Comparison of ENCODE assay signal across 7 mouse cellular contexts in genomic region chr4:40874151-40874600, GRCm38 (mm10). TPM values are rescaled to one million over a fixed set of nuclear protein-coding genes. Genes with fewer than 3 reads are reported as not detected.
DNase-seq lines count a peak whose midpoint lies in the region; ATAC-seq lines count a peak whose summit lies in the region.

No protein-coding gene starts in this region.

- no peaks in the 10 kb centered on the region for H3K9me3 ChIP-seq in midbrain, embryonic 15.5 days
- H3K9me3 ChIP-seq in midbrain, embryonic 10.5 days (replicated peaks): no peaks in the 10 kb centered on the region
- H3K9me3 ChIP-seq in embryonic facial prominence, embryonic 14.5 days (ENCODE audit: control insufficient read depth, low read length): no peaks in the 10 kb centered on the region
- H3K9me3 ChIP-seq in heart, embryonic 16.5 days (replicated peaks; ENCODE audit: control insufficient read depth, low read length): no peaks in the 10 kb centered on the region

- 56% methylated on average over 6 of the region's 6 CpGs for WGBS in midbrain, embryonic 15.5 days
- 67% methylated on average over 6 of the region's 6 CpGs for WGBS in midbrain, embryonic 10.5 days
- 20% methylated on average over 6 of the region's 6 CpGs for WGBS in embryonic facial prominence, embryonic 14.5 days
- WGBS in heart, embryonic 16.5 days: 32% methylated on average over 6 of the region's 6 CpGs

- H3K36me3 ChIP-seq in midbrain, embryonic 15.5 days (replicated peaks): no peaks in the 10 kb centered on the region
- H3K36me3 ChIP-seq in midbrain, embryonic 10.5 days: no peaks in the 10 kb centered on the region
- no peaks in the 10 kb centered on the region for H3K36me3 ChIP-seq in embryonic facial prominence, embryonic 14.5 days (ENCODE audit: control insufficient read depth, insufficient read depth, low read length)
- no peaks in the 10 kb centered on the region for H3K36me3 ChIP-seq in heart, embryonic 16.5 days (ENCODE audit: control insufficient read depth, insufficient read depth)

- H3K9ac ChIP-seq in midbrain, embryonic 15.5 days: no peak overlapping the region
- no peak overlapping the region for H3K9ac ChIP-seq in embryonic facial prominence, embryonic 14.5 days (ENCODE audit: low read depth, low read length)
- H3K9ac ChIP-seq in heart, embryonic 16.5 days (ENCODE audit: low read length): peak overlapping the region; percentile 60

- H3K4me3 ChIP-seq in midbrain, embryonic 15.5 days: no peak overlapping the region
- no peak overlapping the region for H3K4me3 ChIP-seq in midbrain, embryonic 10.5 days
- H3K4me3 ChIP-seq in embryonic facial prominence, embryonic 14.5 days (ENCODE audit: low read depth, low read length): no peak overlapping the region
- H3K4me3 ChIP-seq in heart, embryonic 16.5 days (ENCODE audit: low read length): no peak overlapping the region

- 0 out of 2 replicates have a peak overlapping the region, but pooled peaks have one; percentile 5 for H3K27ac ChIP-seq in midbrain, embryonic 15.5 days
- no peak overlapping the region; the same call in 1 of the 2 replicates for H3K27ac ChIP-seq in midbrain, embryonic 10.5 days (replicated peaks)
- peak overlapping the region; percentile 81 for H3K27ac ChIP-seq in embryonic facial prominence, embryonic 14.5 days (replicated peaks; ENCODE audit: low read depth, low read length)
- peak overlapping the region; percentile 76 for H3K27ac ChIP-seq in heart, embryonic 16.5 days (ENCODE audit: low read length)

- no peaks in the 10 kb centered on the region for H3K27me3 ChIP-seq in midbrain, embryonic 15.5 days (replicated peaks)
- H3K27me3 ChIP-seq in midbrain, embryonic 10.5 days (ENCODE audit: low read depth, poor library complexity, severe bottlenecking): no peaks in the 10 kb centered on the region
- no peaks in the 10 kb centered on the region for H3K27me3 ChIP-seq in embryonic facial prominence, embryonic 14.5 days (replicated peaks; ENCODE audit: control insufficient read depth, insufficient read depth, low read length)
- no peaks in the 10 kb centered on the region for H3K27me3 ChIP-seq in heart, embryonic 16.5 days (ENCODE audit: control insufficient read depth, insufficient read depth, low read length)

- no peak for DNase-seq in midbrain, embryonic 10.5 days (ENCODE audit: low spot score)
- peak; percentile 93 for DNase-seq in embryonic facial prominence, embryonic 14.5 days (ENCODE audit: low spot score)
- peak; percentile 62 to 75 for DNase-seq in kidney, postnatal 4 days
- DNase-seq in spleen, adult 12 weeks (ENCODE audit: low spot score): no peak

- no peak overlapping the region for H3K4me2 ChIP-seq in midbrain, embryonic 15.5 days
- no peak overlapping the region for H3K4me2 ChIP-seq in embryonic facial prominence, embryonic 14.5 days (ENCODE audit: low read depth, low read length)
- H3K4me2 ChIP-seq in heart, embryonic 16.5 days (ENCODE audit: low read depth, low read length): no peak overlapping the region

- peaks cover 9% of the 10 kb centered on the region; the same call in 1 of the 2 replicates for H3K4me1 ChIP-seq in midbrain, embryonic 15.5 days
- H3K4me1 ChIP-seq in midbrain, embryonic 10.5 days: peaks cover 13% of the 10 kb centered on the region
- peaks cover 50% of the 10 kb centered on the region for H3K4me1 ChIP-seq in embryonic facial prominence, embryonic 14.5 days (ENCODE audit: control insufficient read depth, insufficient read depth, low read length)
- H3K4me1 ChIP-seq in heart, embryonic 16.5 days (ENCODE audit: control insufficient read depth, insufficient read depth, low read length): peaks cover 39% of the 10 kb centered on the region

- 0 out of 2 replicates have a peak, but pooled peaks have one; percentile 33 for ATAC-seq in midbrain, embryonic 15.5 days (replicated peaks)
- peak; percentile 64 for ATAC-seq in embryonic facial prominence, embryonic 14.5 days (ENCODE audit: low read depth)
- ATAC-seq in heart, embryonic 16.5 days (replicated peaks; ENCODE audit: extremely low read depth, insufficient read depth, low FRiP score): peak; percentile 53; the same call in 1 of the 2 replicates
- no peak for ATAC-seq in inflammation-experienced regulatory T-cells, adult 6 months

RNA-seq across cellular contexts. Expression of gene B4galt1, which starts 20.4 kb away (rescaled TPM):
- polyA plus RNA-seq in midbrain, embryonic 15.5 days (2015; fragmentation: Nextera tagmentation; extraction: Ambion mirVana): 7.5 and 7.8 TPM in 2 replicates
- 18.3 and 18.4 TPM in 2 replicates for polyA plus RNA-seq in midbrain, embryonic 10.5 days (2016; fragmentation: Nextera tagmentation; extraction: Ambion mirVana)
- polyA plus RNA-seq in embryonic facial prominence, embryonic 14.5 days (2014; fragmentation: Nextera tagmentation; extraction: Ambion mirVana): 66.8 and 68.3 TPM in 2 replicates
- polyA plus RNA-seq in heart, embryonic 16.5 days (2015; fragmentation: Nextera tagmentation; extraction: Ambion mirVana): 54.5 and 61.5 TPM in 2 replicates
- polyA plus RNA-seq in inflammation-experienced regulatory T-cells, adult 6 months (2017; shearing (Covaris generic)): 10 to 100 TPM; 47.2 to 79.0 (median 56.0) TPM

RNA-seq across cellular contexts. Expression of gene Spink4, which starts 45.7 kb away (rescaled TPM):
- not detected in 2 replicates for polyA plus RNA-seq in midbrain, embryonic 15.5 days (2015; fragmentation: Nextera tagmentation; extraction: Ambion mirVana)
- polyA plus RNA-seq in midbrain, embryonic 10.5 days (2016; fragmentation: Nextera tagmentation; extraction: Ambion mirVana): not detected in 2 replicates
- polyA plus RNA-seq in embryonic facial prominence, embryonic 14.5 days (2014; fragmentation: Nextera tagmentation; extraction: Ambion mirVana): 0.84 TPM in 1 of 2 replicates, not detected in the other
- 5.4 and 6.4 TPM in 2 replicates for polyA plus RNA-seq in heart, embryonic 16.5 days (2015; fragmentation: Nextera tagmentation; extraction: Ambion mirVana)
- polyA plus RNA-seq in inflammation-experienced regulatory T-cells, adult 6 months (2017; shearing (Covaris generic)): not detected

Comparison
In these comparisons a context has a peak if more than half of its experiments do, and no peak if none do; other contexts are left out.
1. DNase-seq: peak in embryonic facial prominence, embryonic 14.5 days (single experiment) and kidney, postnatal 4 days (2 of 2); none in midbrain, embryonic 10.5 days (single experiment) and spleen, adult 12 weeks (single experiment).